Mouse (Mus musculus) limb, embryonic 15.5 days (tissue): ENCODE measurements around the gene Glrx5. TPM values are rescaled to one million over a fixed set of nuclear protein-coding genes. Genes with fewer than 3 reads are reported as not detected.

ENCODE experiments used
- ATAC-seq: fragments of 200-750 bp; cut with Nextera tagmentation; 2 replicates; pipeline ENCODE4 v1.8.0; 2017; ENCODE audit warnings: low read depth, moderate TSS enrichment; ENCODE audit not compliant: insufficient number of reproducible peaks, low FRiP score, low TSS enrichment
- H3K27ac ChIP-seq: fragments of 300-500 bp; sonication (generic); 2 replicates; pipeline ENCODE4 v1.5.1; 2015; ENCODE audit warnings: moderate library complexity, mild to moderate bottlenecking, inconsistent platforms
- H3K27me3 ChIP-seq: fragments of 300-500 bp; sonication (generic); 2 replicates; pipeline ENCODE4 v1.6.1; 2015; ENCODE audit warnings: inconsistent platforms
- H3K36me3 ChIP-seq: fragments of 300-500 bp; sonication (generic); 2 replicates; pipeline ENCODE4 v1.6.1; 2015; ENCODE audit warnings: inconsistent platforms
- H3K4me1 ChIP-seq: fragments of 300-500 bp; sonication (generic); 2 replicates; pipeline ENCODE4 v1.6.1; 2015; ENCODE audit warnings: inconsistent platforms
- H3K4me2 ChIP-seq: fragments of 300-500 bp; sonication (generic); 2 replicates; pipeline ENCODE4 v1.6.1; 2015; ENCODE audit warnings: mild to moderate bottlenecking, inconsistent platforms
- H3K4me3 ChIP-seq: fragments of 300-500 bp; sonication (generic); 2 replicates; pipeline ENCODE4 v1.5.1; 2015; ENCODE audit warnings: mild to moderate bottlenecking, inconsistent platforms
- H3K9ac ChIP-seq: fragments of 300-500 bp; sonication (generic); 2 replicates; pipeline ENCODE4 v1.6.1; 2015; ENCODE audit warnings: inconsistent platforms
- H3K9me3 ChIP-seq: fragments of 300-500 bp; sonication (generic); 2 replicates; pipeline ENCODE4 v1.6.1; 2016; ENCODE audit warnings: inconsistent platforms
- WGBS: fragments of 180-500 bp; shearing (Covaris S2); methylation state at CpG from one replicate; pipeline ENCODE4 v1.1.7; 2015; 5-methylcytosine and 5-hydroxymethylcytosine counted together
- polyA plus RNA-seq: library from polyadenylated mRNA; unstranded; fragments of >200 nt; fragmentation: Nextera tagmentation; extraction: Ambion mirVana; gene quantifications from 2 replicates; pipeline ENCODE4 v1.2.1, GENCODE M21; 2015

The Glrx5 gene
- polyA plus RNA-seq, 1 experiment from 2014 or later, result 134 TPM

GRCm38 (mm10) chr12:105008150-105008549 is 24.3 kb upstream of the Glrx5 start:
- peak overlapping the region; percentile 66 for H3K4me3 ChIP-seq
- H3K27me3 ChIP-seq, result 0 out of 2 replicates have a peak, but pooled peaks cover 4% of the 10 kb centered on the region
- H3K9ac ChIP-seq, result no peak overlapping the region

GRCm38 (mm10) chr12:105008752-105009178 is 23.7 kb upstream of the Glrx5 start:
- H3K27me3 ChIP-seq, result 0 out of 2 replicates have a peak, but pooled peaks cover 4% of the 10 kb centered on the region
- H3K27ac ChIP-seq, result peak overlapping the region; percentile 75
- ATAC-seq, result peak; percentile 68
- under 1% methylated on average over 13 of the region's 13 CpGs for WGBS
- peak overlapping the region; percentile 66 for H3K4me3 ChIP-seq
- peaks cover 56% of the 10 kb centered on the region for H3K4me1 ChIP-seq
- H3K9me3 ChIP-seq, result no peaks in the 10 kb centered on the region
- no peaks in the 10 kb centered on the region for H3K36me3 ChIP-seq
- H3K4me2 ChIP-seq, result peak overlapping the region; percentile 91
- H3K9ac ChIP-seq, result no peak overlapping the region

More at GRCm38 (mm10) chr12:105008150-105008549, 24.3 kb upstream of the Glrx5 start:
- Histone ChIP-seq H3K36me3 (no peaks in the 10 kb centered on the region), H3K27ac (peak overlapping the region; percentile 75), H3K4me1 (peaks cover 56% of the 10 kb centered on the region), H3K9me3 (no peaks in the 10 kb centered on the region), H3K4me2 (peak overlapping the region; percentile 91; the same call in 1 of the 2 replicates)
- no peak for ATAC-seq
- WGBS, result 62% methylated on average over 2 of the region's 2 CpGs

GRCm38 (mm10) chr12:105009370-105010212 is 22.9 kb upstream of the Glrx5 start, which contains the start of gene Syne3:
Gene Syne3, minus strand, starts transcription at chr12:105009809.
- peak within 1 kb of the TSS; percentile 75 for H3K27ac ChIP-seq
- no peaks in the 10 kb centered on the region for H3K9me3 ChIP-seq
- peak within 1 kb of the TSS; percentile 66 for H3K4me3 ChIP-seq
- WGBS, result under 1% methylated on average over 62 of the region's 66 CpGs
- H3K9ac ChIP-seq, result peak within 1 kb of the TSS; percentile 48
- H3K4me2 ChIP-seq, result peak within 1 kb of the TSS; percentile 91
- 0 out of 2 replicates have a peak, but pooled peaks cover 4% of the 10 kb centered on the region for H3K27me3 ChIP-seq
- no peaks in the 10 kb centered on the region for H3K36me3 ChIP-seq
- ATAC-seq, result peak; percentile 59
- H3K4me1 ChIP-seq, result peaks cover 53% of the 10 kb centered on the region

- WGBS, result 24% methylated on average over 9 of the region's 9 CpGs
Observed at GRCm38 (mm10) chr12:105010213-105010790, 22.2 kb upstream of the Glrx5 start.

GRCm38 (mm10) chr12:105011589-105011988 is 20.9 kb upstream of the Glrx5 start:
- 86% methylated on average over 1 of the region's 1 CpGs for WGBS

More at GRCm38 (mm10) chr12:105010213-105010790, 22.2 kb upstream of the Glrx5 start:
- no peak overlapping the region for H3K9ac ChIP-seq
- no peak overlapping the region for H3K27ac ChIP-seq
- H3K4me2 ChIP-seq, result peak overlapping the region; percentile 91
- H3K27me3 ChIP-seq, result 0 out of 2 replicates have a peak, but pooled peaks cover 4% of the 10 kb centered on the region
- ATAC-seq, result no peak
- H3K9me3 ChIP-seq, result no peaks in the 10 kb centered on the region
- peak overlapping the region; percentile 66 for H3K4me3 ChIP-seq
- H3K4me1 ChIP-seq, result peaks cover 48% of the 10 kb centered on the region
- H3K36me3 ChIP-seq, result no peaks in the 10 kb centered on the region

GRCm38 (mm10) chr12:105012314-105012713 is 20.2 kb upstream of the Glrx5 start:
- Histone ChIP-seq H3K4me3 (no peak overlapping the region), H3K9me3 (no peaks in the 10 kb centered on the region), H3K27ac (peak overlapping the region; percentile 78), H3K36me3 (no peaks in the 10 kb centered on the region), H3K4me1 (peaks cover 46% of the 10 kb centered on the region), H3K4me2 (no peak overlapping the region), H3K27me3 (0 out of 2 replicates have a peak, but pooled peaks cover 4% of the 10 kb centered on the region), H3K9ac (no peak overlapping the region)
- ATAC-seq, result no peak
- 86% methylated on average over 4 of the region's 4 CpGs for WGBS

More at GRCm38 (mm10) chr12:105011589-105011988, 20.9 kb upstream of the Glrx5 start:
- H3K36me3 ChIP-seq, result no peaks in the 10 kb centered on the region
- 0 out of 2 replicates have a peak, but pooled peaks cover 4% of the 10 kb centered on the region for H3K27me3 ChIP-seq
- no peak overlapping the region for H3K9ac ChIP-seq
- H3K27ac ChIP-seq, result no peak overlapping the region
- no peak overlapping the region for H3K4me2 ChIP-seq
- H3K9me3 ChIP-seq, result no peaks in the 10 kb centered on the region
- ATAC-seq, result no peak
- no peak overlapping the region for H3K4me3 ChIP-seq
- H3K4me1 ChIP-seq, result peaks cover 46% of the 10 kb centered on the region

GRCm38 (mm10) chr12:105013065-105013464 is 19.4 kb upstream of the Glrx5 start:
- 0 out of 2 replicates have a peak overlapping the region, but pooled peaks have one; percentile 8 for H3K9ac ChIP-seq
- ATAC-seq, result no peak
- peak overlapping the region; percentile 35 for H3K4me2 ChIP-seq
- no peaks in the 10 kb centered on the region for H3K9me3 ChIP-seq
- peaks cover 39% of the 10 kb centered on the region for H3K4me1 ChIP-seq
- H3K27me3 ChIP-seq, result 0 out of 2 replicates have a peak, but pooled peaks cover 4% of the 10 kb centered on the region
- H3K27ac ChIP-seq, result peak overlapping the region; percentile 78
- no peaks in the 10 kb centered on the region for H3K36me3 ChIP-seq
- WGBS, result 13% methylated on average over 17 of the region's 17 CpGs
- H3K4me3 ChIP-seq, result peak overlapping the region; percentile 11; the same call in 1 of the 2 replicates

- Histone ChIP-seq H3K4me1 (peaks cover 20% of the 10 kb centered on the region), H3K36me3 (no peaks in the 10 kb centered on the region), H3K27ac (no peak overlapping the region), H3K27me3 (no peaks in the 10 kb centered on the region), H3K9me3 (no peaks in the 10 kb centered on the region), H3K9ac (no peak overlapping the region), H3K4me2 (no peak overlapping the region), H3K4me3 (no peak overlapping the region)
- no peak for ATAC-seq
- WGBS, result 39% methylated on average over 4 of the region's 4 CpGs
Observed at GRCm38 (mm10) chr12:105016199-105016598, 16.3 kb upstream of the Glrx5 start.

- WGBS, result 55% methylated on average over 10 of the region's 10 CpGs
- Histone ChIP-seq H3K4me1 (peaks cover 20% of the 10 kb centered on the region), H3K4me2 (no peak overlapping the region), H3K27me3 (no peaks in the 10 kb centered on the region), H3K9ac (no peak overlapping the region), H3K4me3 (no peak overlapping the region), H3K27ac (no peak overlapping the region), H3K36me3 (no peaks in the 10 kb centered on the region), H3K9me3 (no peaks in the 10 kb centered on the region)
- no peak for ATAC-seq
Observed at GRCm38 (mm10) chr12:105016639-105017038, 15.8 kb upstream of the Glrx5 start.

- 58% methylated on average over 19 of the region's 19 CpGs for WGBS
- Histone ChIP-seq H3K9ac (no peak overlapping the region), H3K4me2 (no peak overlapping the region), H3K27me3 (no peaks in the 10 kb centered on the region), H3K9me3 (no peaks in the 10 kb centered on the region; the same call in 1 of the 2 replicates), H3K36me3 (no peaks in the 10 kb centered on the region), H3K4me1 (peaks cover 9% of the 10 kb centered on the region; the same call in 1 of the 2 replicates), H3K4me3 (no peak overlapping the region), H3K27ac (no peak overlapping the region)
- no peak for ATAC-seq
Observed at GRCm38 (mm10) chr12:105019359-105020219, 12.9 kb upstream of the Glrx5 start.
